Mouse (Mus musculus) mesoderm, embryonic 11.5 days (tissue): Measurements from ENCODE around the gene Orai1.
"Not testable (repeated sequence)": the region's sequence is repeated elsewhere in the genome, so short reads cannot be mapped to it uniquely, and the experiment has no call there.

Experiments used
- DNase-seq: peaks from one replicate; pipeline ENCODE4 v3.0.0-alpha.2; 2012; ENCODE audit warnings: low read depth, low spot score

Orai1 gene

DNA sequence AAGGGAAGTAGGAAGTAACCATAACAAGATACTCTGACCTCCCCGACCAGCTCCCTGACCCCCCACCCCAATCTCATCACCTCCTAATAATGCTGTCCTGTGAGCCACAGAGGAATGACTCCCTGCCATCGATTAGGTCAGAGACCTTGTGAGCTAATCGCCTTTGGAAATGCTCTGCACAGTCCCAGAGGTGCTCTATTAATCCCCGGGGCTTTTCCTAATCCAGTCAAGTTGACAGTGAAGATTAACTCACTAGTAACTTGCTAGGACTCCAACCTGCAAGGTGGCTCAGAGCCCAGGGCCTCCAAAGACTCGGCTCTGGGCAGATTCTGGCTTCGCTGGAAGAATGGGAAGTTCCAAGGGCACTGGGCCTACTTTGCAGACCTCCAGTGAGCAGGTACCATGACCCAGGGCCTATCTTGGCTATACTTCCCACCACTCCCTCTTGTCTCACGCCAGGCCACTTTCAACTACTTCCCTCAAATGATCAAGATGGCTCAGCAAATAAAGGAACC lies 18.8 kb downstream of the Orai1 start:
- DNase-seq = no peak

GRCm38 (mm10) chr5:123035089-123035488 lies 20.2 kb downstream of the Orai1 start:
- no peak for DNase-seq

DNA sequence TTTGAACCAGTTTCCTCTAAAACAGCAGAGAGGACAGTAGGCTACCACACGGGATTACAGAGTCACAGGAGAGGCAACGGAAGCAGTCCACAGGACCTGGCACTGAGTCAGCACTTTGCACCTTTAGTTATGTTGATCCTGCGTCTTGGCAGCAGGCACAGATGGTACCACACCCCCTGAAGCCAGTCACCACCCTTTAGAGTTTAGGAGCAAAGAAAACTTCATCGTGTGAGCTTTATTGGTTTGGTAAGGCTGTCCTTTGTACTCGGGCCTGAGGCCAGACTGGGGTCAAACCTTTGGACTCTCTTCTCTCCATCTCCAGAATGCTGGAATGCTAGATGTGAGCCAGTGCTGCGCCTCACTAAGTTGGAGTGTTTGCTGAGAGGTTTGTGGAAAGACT lies 20.7 kb downstream of the Orai1 start:
- DNase-seq = no peak

DNA sequence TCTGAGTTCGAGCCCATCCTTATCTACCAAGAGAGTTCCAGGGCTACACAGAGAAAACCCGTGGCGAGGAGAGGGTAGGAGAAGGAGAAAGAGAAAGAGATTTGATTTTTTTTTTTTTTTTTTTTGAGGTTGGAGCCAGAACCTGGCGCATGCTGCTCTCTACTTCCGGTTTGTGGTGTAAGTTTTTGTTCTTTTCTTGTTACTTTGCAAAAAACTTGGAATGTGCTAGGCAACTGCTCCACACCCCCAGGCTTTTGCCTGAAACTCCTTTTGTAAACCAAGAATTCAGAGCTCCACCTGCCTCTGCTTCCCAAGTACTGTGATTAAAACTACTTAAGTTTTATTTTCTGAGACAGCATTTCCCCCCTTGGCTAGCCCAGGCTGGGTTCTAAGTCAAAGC lies 23.2 kb downstream of the Orai1 start:
- no peak for DNase-seq

DNA sequence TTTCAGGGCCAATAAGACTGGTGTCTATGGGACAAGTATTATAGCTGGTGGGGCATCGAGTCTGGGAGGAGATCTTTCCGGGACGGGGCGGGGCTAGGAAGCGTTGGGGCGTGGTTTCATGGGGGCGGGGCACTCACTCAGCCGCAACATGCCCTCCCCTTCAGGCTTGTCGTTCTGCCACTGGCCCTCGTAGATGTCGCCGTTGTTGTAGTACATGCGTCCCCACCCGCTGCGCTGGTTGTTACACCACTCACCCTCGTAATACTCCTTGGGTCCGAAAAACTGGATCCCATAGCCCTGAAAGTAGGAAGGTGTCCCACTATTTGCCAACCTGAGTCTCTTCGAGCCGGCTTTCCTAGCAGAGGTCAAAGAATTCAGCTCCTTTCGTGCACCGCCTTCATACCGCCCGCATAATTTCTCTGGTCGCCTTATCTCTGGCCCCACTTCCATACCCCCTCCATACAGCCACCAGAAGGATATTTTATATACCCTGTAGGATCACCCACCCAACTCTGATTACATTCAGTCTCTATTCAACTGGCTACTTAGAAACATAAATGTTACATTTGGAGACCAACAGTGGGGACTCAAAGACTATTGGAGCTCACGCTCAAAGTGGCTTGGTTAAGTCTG lies 24.4 kb downstream of the Orai1 start:
- no peak for DNase-seq

DNA sequence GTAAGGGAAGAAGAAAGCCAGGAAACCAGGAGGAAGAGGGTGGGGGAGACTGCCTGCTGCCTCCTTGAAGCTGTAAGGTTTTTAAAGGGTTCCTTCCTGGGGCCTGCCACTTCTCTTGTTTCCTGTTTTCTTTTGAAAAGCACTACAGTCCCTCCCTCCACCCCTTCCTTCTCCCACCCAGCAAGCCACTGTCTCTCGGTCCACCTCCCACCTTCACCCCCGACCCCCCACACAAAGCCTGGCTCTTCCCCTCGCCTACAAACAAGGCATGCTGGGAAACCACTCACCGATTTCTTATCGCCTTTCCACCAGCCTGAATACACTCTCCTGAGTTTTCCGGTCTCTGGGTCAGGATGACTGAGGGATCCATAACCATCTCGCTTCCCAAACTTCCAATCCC lies 25.9 kb downstream of the Orai1 start:
- DNase-seq = no peak

DNA sequence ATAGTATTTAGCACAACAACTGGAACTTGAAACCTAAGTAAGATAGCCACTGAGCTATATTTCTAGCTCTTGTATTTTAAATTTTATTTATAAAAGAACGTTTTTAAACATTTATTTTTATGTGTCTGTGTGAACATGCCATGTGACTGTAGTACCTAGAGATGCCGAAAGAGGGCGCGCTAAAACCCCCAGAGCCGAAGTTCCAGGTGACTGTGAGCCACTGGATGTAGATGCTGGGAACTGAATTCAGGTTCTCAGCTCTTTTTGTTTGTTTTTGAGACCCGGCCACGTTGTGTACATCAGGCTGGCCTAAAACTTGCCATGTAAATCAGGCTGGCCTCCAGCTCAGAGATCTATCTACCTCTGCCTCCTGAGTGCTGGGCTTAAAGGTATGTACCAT lies 29.0 kb downstream of the Orai1 start:
- DNase-seq = no peak

DNA sequence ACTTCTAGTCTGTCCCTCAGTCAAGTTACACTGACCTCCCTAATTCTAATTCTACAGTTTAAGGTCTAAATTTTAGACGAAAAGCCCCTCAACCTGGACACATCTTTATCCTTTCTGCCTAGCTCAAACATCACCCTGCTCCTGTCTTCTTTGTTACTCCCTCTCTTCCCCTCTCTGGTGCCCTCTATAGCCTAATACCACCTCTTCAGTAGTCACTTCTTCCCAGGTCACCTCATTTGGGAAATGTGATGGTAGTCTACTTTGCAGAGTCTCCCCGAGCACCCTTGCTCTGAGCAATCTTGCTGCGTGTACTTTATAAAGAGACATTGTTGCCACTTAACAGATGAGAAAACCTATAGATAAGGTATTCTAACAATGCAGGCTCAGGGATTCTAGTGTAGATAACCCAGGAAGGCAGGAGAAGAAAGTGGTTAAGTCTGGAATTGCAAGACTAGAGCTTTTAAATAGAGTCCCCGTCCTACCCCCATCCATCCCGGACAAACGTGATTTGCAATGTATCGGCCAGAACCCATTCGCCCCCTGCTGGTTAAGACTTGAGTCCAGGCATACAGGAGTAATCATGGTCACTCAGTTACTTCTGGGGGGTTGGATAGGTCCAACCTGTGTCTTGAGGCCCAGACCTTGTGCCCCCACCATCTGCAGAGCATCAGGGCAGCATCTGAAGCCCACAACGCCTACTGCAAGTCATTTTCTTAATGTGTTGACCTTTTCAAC lies 30.9 kb downstream of the Orai1 start:
- DNase-seq = peak; percentile 76

- no peak for DNase-seq
These were observed 32.0 kb downstream of the Orai1 start, which contains the start of gene Morn3 for GRCm38 (mm10) chr5:123046916-123047315. Gene Morn3, minus strand, starts transcription at chr5:123047016.

GRCm38 (mm10) chr5:123049271-123049670 lies 34.4 kb downstream of the Orai1 start:
- DNase-seq = peak; percentile 71

DNA sequence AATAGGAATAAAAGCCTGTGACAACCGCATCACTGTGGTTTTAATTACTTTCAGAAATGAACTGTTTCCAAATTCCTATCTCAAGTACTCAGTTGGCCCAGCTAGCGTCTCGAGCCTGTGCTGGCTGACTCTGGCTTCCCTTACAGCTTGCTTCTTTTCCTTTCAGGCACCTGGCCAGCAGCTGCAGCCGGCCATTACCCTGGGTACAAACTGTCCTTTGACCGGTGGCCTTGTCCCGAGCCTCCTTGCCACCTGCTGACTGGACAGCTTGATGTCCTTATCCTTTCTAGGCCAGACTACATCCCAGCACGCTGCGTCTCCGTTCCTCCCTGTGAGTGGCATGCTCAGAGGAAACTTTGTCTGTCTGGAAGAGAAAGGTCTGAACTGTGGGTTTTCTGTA lies 36.0 kb downstream of the Orai1 start:
- DNase-seq = no peak

DNA sequence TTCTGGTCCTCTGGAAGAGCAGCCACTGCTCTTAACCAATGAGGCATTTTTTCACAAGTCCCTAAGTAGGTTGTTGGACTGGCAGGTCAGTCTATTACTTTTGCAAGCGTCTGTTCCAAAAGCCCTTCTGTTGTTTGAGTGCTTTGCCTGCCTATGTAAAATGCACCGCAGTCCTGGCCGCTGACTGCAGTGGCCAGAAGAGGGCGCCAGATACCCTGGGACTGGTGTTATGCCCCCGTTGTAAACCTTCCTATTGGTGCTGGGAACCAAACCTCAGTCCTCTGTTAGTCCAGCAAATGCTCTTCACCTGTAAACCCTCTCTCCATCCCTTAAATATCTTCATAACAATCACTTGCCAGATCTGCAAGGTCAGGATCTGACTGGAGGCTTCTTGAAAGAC lies 36.9 kb downstream of the Orai1 start:
- DNase-seq = no peak

DNA sequence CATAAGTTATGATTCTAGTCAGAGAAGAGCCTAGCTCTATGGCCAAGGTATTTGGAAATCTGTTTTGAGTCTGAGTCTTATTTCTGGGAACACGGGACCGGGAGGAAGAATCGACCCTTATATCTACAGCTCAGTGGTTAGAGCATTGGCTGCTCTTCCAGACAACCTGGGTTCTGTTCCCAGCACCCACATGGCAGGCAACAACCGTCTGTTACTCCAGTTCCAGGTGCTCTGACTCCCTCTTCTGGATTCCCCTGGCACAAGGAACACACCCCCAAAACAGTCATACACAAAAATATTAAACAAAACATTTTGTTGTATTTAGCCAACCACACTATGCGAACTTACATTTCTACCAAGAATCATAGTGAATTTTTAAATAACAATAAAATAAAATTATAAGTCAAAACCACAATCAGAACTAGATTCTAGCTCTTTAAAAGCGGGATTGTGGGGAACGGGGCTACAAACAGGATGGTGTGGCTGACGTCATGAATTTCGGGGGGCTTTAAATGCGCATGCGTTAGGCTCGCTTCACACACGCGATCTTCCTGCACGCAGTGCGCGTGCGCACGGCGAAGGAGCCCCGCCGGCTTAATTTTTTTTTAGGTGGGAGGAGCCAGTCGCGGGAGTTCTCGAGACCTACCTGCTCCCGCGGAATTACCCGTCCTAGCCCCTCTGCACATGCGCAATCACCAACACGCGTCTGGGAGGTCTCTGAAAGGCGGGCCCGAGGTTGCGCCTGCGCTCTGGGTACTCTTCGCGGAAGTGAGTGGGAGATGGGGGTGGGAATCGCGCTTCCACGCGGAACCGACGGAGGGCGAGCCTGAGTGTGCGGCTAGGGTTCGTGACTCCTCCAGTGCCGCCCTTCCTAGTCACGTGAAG lies 42.7 kb downstream of the Orai1 start:
- peak; percentile 100 for DNase-seq

GRCm38 (mm10) chr5:123058251-123059102 lies 43.6 kb downstream of the Orai1 start:
- DNase-seq = no peak

- DNase-seq = peak; percentile 44
These were observed 45.1 kb downstream of the Orai1 start for GRCm38 (mm10) chr5:123059757-123060520.

DNA sequence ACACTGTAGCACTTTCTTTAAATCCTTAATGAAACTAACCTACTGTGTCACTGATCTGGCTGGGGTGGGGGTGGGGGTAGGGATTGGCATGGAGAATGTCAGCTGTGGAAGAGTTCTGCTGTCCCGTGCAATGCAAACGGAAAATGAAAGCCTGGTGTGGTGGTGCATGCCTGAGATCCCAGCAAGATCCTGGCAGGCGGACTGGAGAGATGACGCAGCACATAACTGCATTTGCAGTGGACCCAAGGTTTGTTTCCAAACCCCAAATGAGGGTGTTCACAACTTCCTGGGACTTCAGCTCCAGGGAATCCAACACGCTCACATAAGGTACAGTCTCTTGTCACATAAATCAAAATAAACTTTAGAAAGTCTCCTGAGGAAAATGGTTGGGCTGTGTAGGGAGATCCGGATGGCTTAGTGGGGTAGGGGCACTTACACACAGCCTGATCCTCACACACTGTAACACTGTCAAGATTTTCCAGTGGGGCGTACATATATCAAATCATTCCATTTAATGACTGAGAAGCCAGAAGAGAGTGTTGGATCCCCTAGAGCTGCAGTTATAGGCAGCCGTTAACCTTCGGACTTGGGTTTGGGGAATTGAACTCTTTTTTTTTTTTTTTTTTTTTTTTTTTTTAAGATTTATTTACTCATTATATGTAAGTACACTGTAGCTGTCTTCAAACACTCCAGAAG lies 46.0 kb downstream of the Orai1 start:
- no peak for DNase-seq

DNA sequence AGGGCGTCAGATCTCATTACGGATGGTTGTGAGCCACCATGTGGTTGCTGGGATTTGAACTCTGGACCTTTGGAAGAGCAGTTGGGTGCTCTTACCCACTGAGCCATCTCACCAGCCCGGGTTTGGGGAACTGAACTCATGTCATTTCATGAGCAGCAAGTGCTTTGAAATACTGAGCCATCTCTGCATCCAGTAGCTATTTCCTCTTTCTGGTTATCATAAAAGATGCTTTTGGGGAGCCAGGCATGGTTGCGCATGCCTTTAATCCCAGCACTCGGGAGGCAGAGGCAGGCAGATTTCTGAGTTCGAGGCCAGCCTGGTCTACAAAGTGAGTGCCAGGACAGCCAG lies 46.5 kb downstream of the Orai1 start:
- DNase-seq = not testable (repeated sequence)

DNA sequence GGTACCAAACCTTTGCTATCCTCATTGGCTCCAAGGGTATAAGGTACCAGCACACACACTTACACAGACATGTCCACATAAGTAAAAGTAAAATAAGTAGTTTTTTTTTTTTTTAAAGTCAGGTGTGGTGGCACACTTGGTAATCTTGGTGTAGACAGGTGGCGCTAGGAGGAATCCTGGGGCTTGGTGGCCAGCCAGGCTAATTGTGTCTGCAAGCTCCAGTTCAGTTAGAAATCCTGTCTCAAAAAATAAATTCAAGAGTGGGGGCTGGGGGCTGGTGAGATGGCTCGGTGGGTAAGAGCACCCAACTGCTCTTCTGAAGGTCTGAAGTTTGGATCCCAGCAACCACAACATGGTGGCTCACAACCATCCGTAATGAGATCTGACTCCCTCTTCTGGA lies 48.3 kb downstream of the Orai1 start:
- DNase-seq = no peak

- peak; percentile 88 for DNase-seq
These were observed 49.3 kb downstream of the Orai1 start for GRCm38 (mm10) chr5:123064207-123064606.
